Mouse (Mus musculus) midbrain, embryonic 11.5 days (tissue): Measurements from ENCODE around the gene Smco1. TPM values are rescaled to one million over a fixed set of nuclear protein-coding genes. Genes with fewer than 3 reads are reported as not detected.
"Not testable (repeated sequence)": the region's sequence is repeated elsewhere in the genome, so short reads cannot be mapped to it uniquely, and the experiment has no call there.

Experiments
- ATAC-seq: fragments of 200-750 bp; cut with Nextera tagmentation; 2 replicates; pipeline ENCODE4 v1.8.0; 2017; ENCODE audit warnings: moderate TSS enrichment, moderate library complexity; ENCODE audit not compliant: low FRiP score
- DNase-seq: peaks from one replicate; pipeline ENCODE4 v3.0.0; 2015; ENCODE audit warnings: low spot score; ENCODE audit errors: missing footprints
- H3K27ac ChIP-seq: fragments of 300-500 bp; sonication (generic); 2 replicates; pipeline ENCODE4 v1.5.1; 2014; ENCODE audit warnings: low read depth, low read length
- H3K27me3 ChIP-seq: fragments of 300-500 bp; sonication (generic); 2 replicates; pipeline ENCODE4 v1.6.1; 2014; ENCODE audit warnings: mild to moderate bottlenecking, low read length, moderate library complexity, mixed read lengths; ENCODE audit not compliant: control insufficient read depth, insufficient read depth
- H3K36me3 ChIP-seq: fragments of 300-500 bp; sonication (generic); 2 replicates; pipeline ENCODE4 v1.6.1; 2014; ENCODE audit warnings: mild to moderate bottlenecking, low read length, moderate library complexity, mixed read lengths; ENCODE audit not compliant: control insufficient read depth, insufficient read depth
- H3K4me1 ChIP-seq: fragments of 300-500 bp; sonication (generic); 2 replicates; pipeline ENCODE4 v1.6.1; 2014; ENCODE audit warnings: low read length; ENCODE audit not compliant: control insufficient read depth, insufficient read depth
- H3K4me2 ChIP-seq: fragments of 300-500 bp; sonication (generic); 2 replicates; pipeline ENCODE4 v1.6.1; 2014; ENCODE audit warnings: mild to moderate bottlenecking, moderate library complexity
- H3K4me3 ChIP-seq: fragments of 300-500 bp; sonication (generic); 2 replicates; pipeline ENCODE4 v1.5.1; 2014; ENCODE audit warnings: low read depth, low read length
- H3K9ac ChIP-seq: fragments of 300-500 bp; sonication (generic); 2 replicates; pipeline ENCODE4 v1.6.1; 2014; ENCODE audit warnings: low read length
- H3K9me3 ChIP-seq: fragments of 300-500 bp; sonication (generic); 2 replicates; pipeline ENCODE4 v1.6.1; 2016; ENCODE audit warnings: low read length; ENCODE audit not compliant: control insufficient read depth
- WGBS: fragments of 180-500 bp; shearing (Covaris S2); extraction: QIAGEN DNeasy Blood & Tissue Kit; methylation state at CpG from one replicate; pipeline ENCODE4 v1.1.7; 2014; 5-methylcytosine and 5-hydroxymethylcytosine counted together
- polyA plus RNA-seq: library from polyadenylated mRNA; unstranded; fragments of >200 nt; fragmentation: Nextera tagmentation; extraction: Ambion mirVana; gene quantifications from 2 replicates; pipeline ENCODE4 v1.2.1, GENCODE M21; 2014

Gene Smco1
- not detected in 2 replicates for polyA plus RNA-seq

- no peak within 1 kb of the TSS for H3K4me3 ChIP-seq
- no peaks in the 10 kb centered on the region for H3K9me3 ChIP-seq
- no peaks in the 10 kb centered on the region for H3K36me3 ChIP-seq
- no peak for ATAC-seq
- DNase-seq, result no peak
- WGBS, result 91% methylated on average over 11 of the region's 11 CpGs
- H3K4me2 ChIP-seq, result no peak within 1 kb of the TSS
- H3K4me1 ChIP-seq, result no peaks in the 10 kb centered on the region
- no peak within 1 kb of the TSS for H3K27ac ChIP-seq
- H3K27me3 ChIP-seq, result no peaks in the 10 kb centered on the region
- H3K9ac ChIP-seq, result no peak within 1 kb of the TSS
Observed at GRCm38 (mm10) chr16:32271291-32271690, at the start of gene Smco1. Gene Smco1 (plus strand): TSS chr16:32271468.

GRCm38 (mm10) chr16:32221803-32222202 is 49.5 kb upstream of the Smco1 start:
- ATAC-seq (no peak), DNase-seq (no peak)
- Histone ChIP-seq H3K4me1 (no peaks in the 10 kb centered on the region), H3K27me3 (no peaks in the 10 kb centered on the region), H3K4me3 (no peak overlapping the region), H3K9ac (no peak overlapping the region), H3K4me2 (no peak overlapping the region), H3K27ac (no peak overlapping the region), H3K36me3 (no peaks in the 10 kb centered on the region), H3K9me3 (no peaks in the 10 kb centered on the region)
- WGBS, result 80% methylated on average over 4 of the region's 4 CpGs

- H3K9ac ChIP-seq, result no peak overlapping the region
- H3K27ac ChIP-seq, result no peak overlapping the region
- no peaks in the 10 kb centered on the region for H3K4me1 ChIP-seq
- DNase-seq (no peak), ATAC-seq (no peak)
- H3K4me3 ChIP-seq, result no peak overlapping the region
- H3K27me3 ChIP-seq, result no peaks in the 10 kb centered on the region
- no peaks in the 10 kb centered on the region for H3K9me3 ChIP-seq
- no peak overlapping the region for H3K4me2 ChIP-seq
- H3K36me3 ChIP-seq, result no peaks in the 10 kb centered on the region
Observed at GRCm38 (mm10) chr16:32222399-32222798, 48.9 kb upstream of the Smco1 start.

- not testable (repeated sequence) for H3K4me2 ChIP-seq, H3K36me3 ChIP-seq, ATAC-seq, DNase-seq, H3K4me1 ChIP-seq, H3K27me3 ChIP-seq, H3K4me3 ChIP-seq, H3K9ac ChIP-seq, H3K9me3 ChIP-seq, H3K27ac ChIP-seq
- 91% methylated on average over 3 of the region's 3 CpGs for WGBS
Observed at GRCm38 (mm10) chr16:32232050-32232449, 39.2 kb upstream of the Smco1 start.

- no peak for DNase-seq
- peaks cover 12% of the 10 kb centered on the region for H3K36me3 ChIP-seq
- H3K4me1 ChIP-seq, result no peaks in the 10 kb centered on the region
- no peaks in the 10 kb centered on the region for H3K9me3 ChIP-seq
- H3K4me3 ChIP-seq, result no peak overlapping the region
- ATAC-seq, result no peak
- H3K4me2 ChIP-seq, result no peak overlapping the region
- 94% methylated on average over 19 of the region's 19 CpGs for WGBS
- no peaks in the 10 kb centered on the region for H3K27me3 ChIP-seq
- H3K9ac ChIP-seq, result no peak overlapping the region
- no peak overlapping the region for H3K27ac ChIP-seq
Observed at GRCm38 (mm10) chr16:32237930-32238680, 33.2 kb upstream of the Smco1 start.

- no peak for ATAC-seq
- WGBS, result 96% methylated on average over 2 of the region's 2 CpGs
Observed at GRCm38 (mm10) chr16:32239428-32240312, 31.6 kb upstream of the Smco1 start.

GRCm38 (mm10) chr16:32243901-32244300 is 27.4 kb upstream of the Smco1 start:
- Histone ChIP-seq H3K4me1 (peaks cover 19% of the 10 kb centered on the region), H3K27me3 (no peaks in the 10 kb centered on the region), H3K36me3 (no peaks in the 10 kb centered on the region; the same call in 1 of the 2 replicates), H3K9ac (no peak overlapping the region), H3K9me3 (no peaks in the 10 kb centered on the region), H3K27ac (no peak overlapping the region), H3K4me2 (no peak overlapping the region), H3K4me3 (no peak overlapping the region)
- ATAC-seq, result no peak
- DNase-seq, result no peak
- WGBS, result 97% methylated on average over 3 of the region's 3 CpGs

More at GRCm38 (mm10) chr16:32239428-32240312, 31.6 kb upstream of the Smco1 start:
- H3K9ac ChIP-seq, result no peak overlapping the region
- H3K9me3 ChIP-seq, result no peaks in the 10 kb centered on the region
- no peak overlapping the region for H3K4me2 ChIP-seq
- DNase-seq, result no peak
- H3K27ac ChIP-seq, result no peak overlapping the region
- no peaks in the 10 kb centered on the region for H3K27me3 ChIP-seq
- 0 out of 2 replicates have a peak, but pooled peaks cover 4% of the 10 kb centered on the region for H3K4me1 ChIP-seq
- H3K4me3 ChIP-seq, result no peak overlapping the region
- peaks cover 8% of the 10 kb centered on the region for H3K36me3 ChIP-seq

- H3K4me3 ChIP-seq, result peak overlapping the region; percentile 95
- peaks cover 19% of the 10 kb centered on the region for H3K4me1 ChIP-seq
- peak; percentile 57 for ATAC-seq
- peak; percentile 93 for DNase-seq
- H3K27ac ChIP-seq, result peak overlapping the region; percentile 92
- H3K9ac ChIP-seq, result peak overlapping the region; percentile 93
- H3K4me2 ChIP-seq, result peak overlapping the region; percentile 55
- WGBS, result 0% methylated on average over 28 of the region's 41 CpGs
- H3K27me3 ChIP-seq, result no peaks in the 10 kb centered on the region
- no peaks in the 10 kb centered on the region; the same call in 1 of the 2 replicates for H3K36me3 ChIP-seq
- H3K9me3 ChIP-seq, result no peaks in the 10 kb centered on the region
Observed at GRCm38 (mm10) chr16:32246351-32246791, 24.9 kb upstream of the Smco1 start.

GRCm38 (mm10) chr16:32246952-32247370 is 24.3 kb upstream of the Smco1 start, which contains the start of the genes Fbxo45 and Wdr53:
Gene Fbxo45 (minus strand): TSS chr16:32247158.
Gene Wdr53 (plus strand): TSS chr16:32247227.
- Histone ChIP-seq H3K27me3 (no peaks in the 10 kb centered on the region), H3K4me2 (peak within 1 kb of the TSS; percentile 66), H3K9ac (peak within 1 kb of the TSS; percentile 93), H3K27ac (peak within 1 kb of the TSS; percentile 92), H3K4me3 (peak within 1 kb of the TSS; percentile 95), H3K9me3 (no peaks in the 10 kb centered on the region), H3K36me3 (no peaks in the 10 kb centered on the region; the same call in 1 of the 2 replicates), H3K4me1 (peaks cover 19% of the 10 kb centered on the region)
- peak; percentile 98 for DNase-seq
- under 1% methylated on average over 43 of the region's 48 CpGs for WGBS
- peak; percentile 98 for ATAC-seq
